ENCODE assay signal across 17 mouse cellular contexts in genomic region chr9:94606422-94606821, GRCm38 (mm10).
DNase-seq lines count a peak whose midpoint lies in the region; ATAC-seq and TF ChIP-seq lines count a peak whose summit lies in the region.
"Had no signal": no experiment of that assay in that cellular context is flagged by ENCODE, and none has a peak within 500 bp of the region (broad histone marks: within the 10 kb centered on the region; RNA-seq: fewer than 3 reads in every experiment).

No protein-coding gene starts in this region.

- no peak for TF ChIP-seq CTCF in cerebellum, adult 2 months (IDR thresholded peaks at IDR 0.05; ENCODE audit: borderline replicate concordance, insufficient read depth, low read depth, low read length)
- no peak for TF ChIP-seq CTCF in kidney, adult 2 months (conservative IDR thresholded peaks at IDR 0.05; ENCODE audit: insufficient read depth, insufficient read length, low read depth, low read length)

- peak; percentile 49 to 62 for DNase-seq in cerebellum, adult 2 months
- DNase-seq in kidney, adult 2 months, result peak; percentile 30
- DNase-seq in kidney, postnatal 4 days, result no peak
- DNase-seq in adipocyte (ENCODE audit: low spot score), result peak; percentile 7
- DNase-seq in heart, adult 9 months (ENCODE audit: low spot score in 2 of 2), result no peak
- no peak for DNase-seq in midbrain, embryonic 14.5 days
- DNase-seq: forebrain, postnatal 0 days; liver; liver, postnatal 0 days; lung, postnatal 14 days; right cerebral cortex, postnatal 14 days had no signal

- WGBS in cerebellum, adult 2 months, result 31% methylated on average over 2 of the region's 2 CpGs
- 48% methylated on average over 2 of the region's 2 CpGs for WGBS in kidney, adult 2 months
- WGBS in intestine, embryonic 15.5 days, result 59% methylated on average over 2 of the region's 2 CpGs
- 89% methylated on average over 2 of the region's 2 CpGs for WGBS in midbrain, embryonic 14.5 days

- H3K4me2 ChIP-seq in intestine, embryonic 15.5 days (replicated peaks), result no peak overlapping the region
- H3K4me2 ChIP-seq in midbrain, embryonic 14.5 days (ENCODE audit: low read length), result no peak overlapping the region

- no peak overlapping the region for H3K4me3 ChIP-seq in cerebellum, adult 2 months (replicated peaks; ENCODE audit: insufficient read depth, low read depth, low read length)
- H3K4me3 ChIP-seq in kidney, adult 2 months (ENCODE audit: insufficient read depth, low read depth, low read length), result no peak overlapping the region
- H3K4me3 ChIP-seq in intestine, embryonic 15.5 days (replicated peaks), result no peak overlapping the region
- H3K4me3 ChIP-seq in midbrain, embryonic 14.5 days (replicated peaks; ENCODE audit: low read depth, low read length), result no peak overlapping the region
- H3K4me3 ChIP-seq: erythroblast, embryonic 14.5 days; layer of hippocampus, adult 2 months; megakaryocyte, embryonic 14.5 days had no signal

- no peaks in the 10 kb centered on the region for H3K27me3 ChIP-seq in cerebellum, adult 2 months (ENCODE audit: control insufficient read depth, insufficient read depth, low read length)
- H3K27me3 ChIP-seq in kidney, adult 2 months (replicated peaks; ENCODE audit: control insufficient read depth, insufficient read depth, low read length), result no peaks in the 10 kb centered on the region
- no peaks in the 10 kb centered on the region for H3K27me3 ChIP-seq in intestine, embryonic 15.5 days (replicated peaks)
- no peaks in the 10 kb centered on the region for H3K27me3 ChIP-seq in midbrain, embryonic 14.5 days (ENCODE audit: control insufficient read depth, insufficient read depth, low read length)
- H3K27me3 ChIP-seq: megakaryocyte, embryonic 14.5 days had no signal

- no peak for ATAC-seq in cerebellum, adult (ENCODE audit: insufficient number of reproducible peaks, low FRiP score, low TSS enrichment)
- ATAC-seq in intestine, embryonic 15.5 days, result peak; percentile 94
- ATAC-seq in midbrain, embryonic 14.5 days (ENCODE audit: low FRiP score, low TSS enrichment), result no peak
- ATAC-seq: forebrain, postnatal 0 days; liver, postnatal 0 days had no signal

- peaks cover 9% of the 10 kb centered on the region for H3K4me1 ChIP-seq in cerebellum, adult 2 months (ENCODE audit: control insufficient read depth, insufficient read depth, low read length)
- no peaks in the 10 kb centered on the region for H3K4me1 ChIP-seq in kidney, adult 2 months (ENCODE audit: control insufficient read depth, insufficient read depth, low read length)
- H3K4me1 ChIP-seq in intestine, embryonic 15.5 days (replicated peaks), result no peaks in the 10 kb centered on the region
- H3K4me1 ChIP-seq in midbrain, embryonic 14.5 days (ENCODE audit: control insufficient read depth, insufficient read depth, low read length), result peaks cover 15% of the 10 kb centered on the region; the same call in 1 of the 2 replicates

- H3K36me3 ChIP-seq in kidney, adult 2 months (ENCODE audit: control insufficient read depth, insufficient read depth, low read length), result no peaks in the 10 kb centered on the region
- H3K36me3 ChIP-seq in intestine, embryonic 15.5 days, result no peaks in the 10 kb centered on the region
- H3K36me3 ChIP-seq in midbrain, embryonic 14.5 days (ENCODE audit: control insufficient read depth, insufficient read depth, low read length), result no peaks in the 10 kb centered on the region

- no peak overlapping the region for H3K9ac ChIP-seq in intestine, embryonic 15.5 days
- H3K9ac ChIP-seq in midbrain, embryonic 14.5 days (replicated peaks; ENCODE audit: low read length), result no peak overlapping the region
- H3K9ac ChIP-seq: forebrain, postnatal 0 days; liver, postnatal 0 days had no signal

- TF ChIP-seq POLR2A in cerebellum, adult 2 months (IDR thresholded peaks at IDR 0.05; ENCODE audit: borderline replicate concordance, insufficient read depth, low read length), result no peak
- TF ChIP-seq POLR2A in kidney, adult 2 months (IDR thresholded peaks at IDR 0.05; ENCODE audit: low read depth, low read length), result no peak

- no peak overlapping the region for H3K27ac ChIP-seq in cerebellum, adult 2 months (ENCODE audit: insufficient read depth, low read length)
- H3K27ac ChIP-seq in kidney, adult 2 months (ENCODE audit: insufficient read depth, low read depth, low read length), result no peak overlapping the region
- no peak overlapping the region for H3K27ac ChIP-seq in intestine, embryonic 15.5 days
- no peak overlapping the region for H3K27ac ChIP-seq in midbrain, embryonic 14.5 days (replicated peaks; ENCODE audit: low read depth, low read length)
- H3K27ac ChIP-seq: layer of hippocampus, adult 2 months; stomach, postnatal 0 days had no signal

- no peaks in the 10 kb centered on the region for H3K9me3 ChIP-seq in intestine, embryonic 15.5 days
- H3K9me3 ChIP-seq in midbrain, embryonic 14.5 days (ENCODE audit: control insufficient read depth, low read length), result no peaks in the 10 kb centered on the region
- H3K9me3 ChIP-seq: megakaryocyte, embryonic 14.5 days had no signal

Comparison
In these comparisons a context has a peak if more than half of its experiments do, and no peak if none do; other contexts are left out.
1. DNase-seq: peak in cerebellum, adult 2 months (2 of 2), kidney, adult 2 months (single experiment) and adipocyte (single experiment); none in kidney, postnatal 4 days (0 of 2), heart, adult 9 months (0 of 2) and midbrain, embryonic 14.5 days (single experiment).